Mouse (Mus musculus) B cell, adult 2 months (primary cell): ENCODE results near the gene Pex11a.
A peak's percentile ranks its signal among the peaks of the same experiment; 100 is the strongest.

Source experiments
- DNase-seq, 2 experiments: peaks; one replicate each; pipeline ENCODE4 v3.0.0; 2022

Pex11a gene

GRCm38 (mm10) chr7:79736511-79736910 lies 6.4 kb downstream of the Pex11a start:
- no peak for DNase-seq

- no peak for DNase-seq
Measured at GRCm38 (mm10) chr7:79734563-79734962, 8.4 kb downstream of the Pex11a start.

GRCm38 (mm10) chr7:79732622-79733021 lies 10.3 kb downstream of the Pex11a start, which contains the start of gene Plin1:
Gene Plin1 (minus strand): TSS chr7:79732903.
- DNase-seq = no peak

GRCm38 (mm10) chr7:79731438-79731837 lies 11.5 kb downstream of the Pex11a start:
- no peak for DNase-seq

GRCm38 (mm10) chr7:79729743-79730370 lies 13.1 kb downstream of the Pex11a start:
- peak; percentile 17 to 35 for DNase-seq

- peak; percentile 70 to 72 for DNase-seq
Measured at GRCm38 (mm10) chr7:79729169-79729568, 13.8 kb downstream of the Pex11a start.

- DNase-seq = peak; percentile 65 to 67
Measured at GRCm38 (mm10) chr7:79728219-79728618, 14.7 kb downstream of the Pex11a start.

- peak; percentile 34 to 44 for DNase-seq
Measured at GRCm38 (mm10) chr7:79727091-79727490, 15.8 kb downstream of the Pex11a start.

GRCm38 (mm10) chr7:79721386-79721977 lies 21.4 kb downstream of the Pex11a start:
- no peak for DNase-seq

- peak; percentile 34 to 40 for DNase-seq
Measured at GRCm38 (mm10) chr7:79715187-79715981, 27.5 kb downstream of the Pex11a start, which contains the start of gene Kif7. Gene Kif7 (minus strand): TSS chr7:79715720.

- DNase-seq = no peak
Measured at GRCm38 (mm10) chr7:79710831-79711230, 32.1 kb downstream of the Pex11a start.

GRCm38 (mm10) chr7:79710130-79710607 lies 32.8 kb downstream of the Pex11a start:
- no peak for DNase-seq

GRCm38 (mm10) chr7:79705210-79705609 lies 37.7 kb downstream of the Pex11a start:
- DNase-seq = no peak

GRCm38 (mm10) chr7:79702755-79703154 lies 40.2 kb downstream of the Pex11a start:
- DNase-seq = no peak

- no peak for DNase-seq
Measured at GRCm38 (mm10) chr7:79696495-79696894, 46.4 kb downstream of the Pex11a start.
